Mouse (Mus musculus) stomach, postnatal 0 days (tissue): Measurements from ENCODE around the gene Hoxa5. TPM values are rescaled to one million over a fixed set of nuclear protein-coding genes. Genes with fewer than 3 reads are reported as not detected.

Source experiments
- ATAC-seq: fragments of 200-750 bp; cut with Nextera tagmentation; 2 replicates; pipeline ENCODE4 v1.8.0; 2017; ENCODE audit not compliant: low FRiP score, low TSS enrichment
- DNase-seq: peaks from one replicate; pipeline ENCODE4 v3.0.0-alpha.2; 2016; ENCODE audit warnings: low spot score
- H3K27ac ChIP-seq: fragments of 300-500 bp; sonication (generic); replicated peaks from 2 replicates; pipeline ENCODE4 v1.5.1; 2014; ENCODE audit warnings: mild to moderate bottlenecking, control low read depth
- H3K27me3 ChIP-seq: fragments of 300-500 bp; sonication (generic); 2 replicates; pipeline ENCODE4 v1.6.1; 2014; ENCODE audit warnings: low read length; ENCODE audit not compliant: control insufficient read depth, insufficient read depth
- H3K36me3 ChIP-seq: fragments of 300-500 bp; sonication (generic); 2 replicates; pipeline ENCODE4 v1.6.1; 2014; ENCODE audit warnings: low read length, mixed read lengths; ENCODE audit not compliant: control insufficient read depth, insufficient read depth
- H3K4me1 ChIP-seq: fragments of 300-500 bp; sonication (generic); replicated peaks from 2 replicates; pipeline ENCODE4 v1.6.1; 2014; ENCODE audit warnings: antibody characterized with exemption; ENCODE audit not compliant: control insufficient read depth, insufficient read depth
- H3K4me2 ChIP-seq: fragments of 300-500 bp; sonication (generic); replicated peaks from 2 replicates; pipeline ENCODE4 v1.6.1; 2014; ENCODE audit warnings: low read depth, mild to moderate bottlenecking, control low read depth, moderate library complexity
- H3K4me3 ChIP-seq: fragments of 300-500 bp; sonication (generic); 2 replicates; pipeline ENCODE4 v1.5.1; 2014; ENCODE audit warnings: low read depth, low read length, control low read depth
- H3K9ac ChIP-seq: fragments of 300-500 bp; sonication (generic); 2 replicates; pipeline ENCODE4 v1.6.1; 2014; ENCODE audit warnings: mild to moderate bottlenecking, low read length, control low read depth, mixed read lengths
- H3K9me3 ChIP-seq: fragments of 300-500 bp; sonication (generic); 2 replicates; pipeline ENCODE4 v1.6.1; 2016; ENCODE audit warnings: low read length; ENCODE audit not compliant: control insufficient read depth
- CTCF ChIP-seq: IDR thresholded peaks from 2 replicates; pipeline ENCODE4 v1.5.1; 2016; ENCODE audit warnings: antibody characterized with exemption, low read depth, mild to moderate bottlenecking, moderate library complexity
- EP300 ChIP-seq: optimal IDR thresholded peaks from 2 replicates; pipeline ENCODE3; 2016; ENCODE audit warnings: antibody characterized with exemption
- WGBS: fragments of 180-500 bp; shearing (Covaris S2); extraction: QIAGEN DNeasy Blood & Tissue Kit; methylation state at CpG from one replicate; pipeline ENCODE4 v1.1.7; 2014; 5-methylcytosine and 5-hydroxymethylcytosine counted together
- polyA plus RNA-seq: library from polyadenylated mRNA; unstranded; fragments of >200 nt; fragmentation: Nextera tagmentation; extraction: Ambion mirVana; gene quantifications from 2 replicates; pipeline ENCODE4 v1.2.1, GENCODE M21; 2015

Gene Hoxa5
- polyA plus RNA-seq, 1 experiment from 2014 or later: 8.4 TPM

GRCm38 (mm10) chr6:52229558-52230416 lies 25.4 kb upstream of the Hoxa5 start:
- H3K9ac ChIP-seq: no peak overlapping the region
- H3K27ac ChIP-seq: no peak overlapping the region

GRCm38 (mm10) chr6:52228475-52229465 lies 24.4 kb upstream of the Hoxa5 start:
- Histone ChIP-seq H3K4me3 (no peak overlapping the region), H3K27ac (no peak overlapping the region), H3K4me2 (no peak overlapping the region), H3K9me3 (no peaks in the 10 kb centered on the region), H3K27me3 (peaks cover 41% of the 10 kb centered on the region), H3K9ac (no peak overlapping the region), H3K4me1 (no peaks in the 10 kb centered on the region), H3K36me3 (no peaks in the 10 kb centered on the region)
- ATAC-seq (no peak), DNase-seq (no peak)
- TF ChIP-seq EP300 (no peak), CTCF (no peak)
- 5% methylated on average over 38 of the region's 38 CpGs for WGBS

More at GRCm38 (mm10) chr6:52229558-52230416, 25.4 kb upstream of the Hoxa5 start:
- H3K4me3 ChIP-seq: no peak overlapping the region
- no peaks in the 10 kb centered on the region for H3K4me1 ChIP-seq
- DNase-seq (no peak), ATAC-seq (no peak)
- no peaks in the 10 kb centered on the region for H3K36me3 ChIP-seq
- H3K4me2 ChIP-seq: no peak overlapping the region
- no peaks in the 10 kb centered on the region for H3K9me3 ChIP-seq
- peaks cover 49% of the 10 kb centered on the region for H3K27me3 ChIP-seq
- WGBS: 4% methylated on average over 42 of the region's 44 CpGs
- TF ChIP-seq EP300 (no peak), CTCF (no peak)

- Histone ChIP-seq H3K4me3 (no peak overlapping the region), H3K4me1 (no peaks in the 10 kb centered on the region), H3K27me3 (peaks cover 37% of the 10 kb centered on the region), H3K9me3 (no peaks in the 10 kb centered on the region), H3K4me2 (no peak overlapping the region), H3K36me3 (no peaks in the 10 kb centered on the region), H3K27ac (no peak overlapping the region), H3K9ac (no peak overlapping the region)
- TF ChIP-seq CTCF (no peak), EP300 (no peak)
- DNase-seq (no peak), ATAC-seq (no peak)
- 7% methylated on average over 11 of the region's 11 CpGs for WGBS
These were observed 23.3 kb upstream of the Hoxa5 start for GRCm38 (mm10) chr6:52227470-52228222.

GRCm38 (mm10) chr6:52226569-52227257 lies 22.3 kb upstream of the Hoxa5 start:
- no peak overlapping the region for H3K4me2 ChIP-seq
- H3K4me1 ChIP-seq: no peaks in the 10 kb centered on the region
- H3K4me3 ChIP-seq: no peak overlapping the region
- H3K27me3 ChIP-seq: peaks cover 44% of the 10 kb centered on the region
- no peaks in the 10 kb centered on the region for H3K9me3 ChIP-seq
- ATAC-seq: no peak
- no peaks in the 10 kb centered on the region for H3K36me3 ChIP-seq
- TF ChIP-seq CTCF (no peak), EP300 (no peak)
- no peak overlapping the region for H3K27ac ChIP-seq
- no peak for DNase-seq
- no peak overlapping the region for H3K9ac ChIP-seq
- WGBS: 8% methylated on average over 26 of the region's 26 CpGs
